Mouse (Mus musculus) left cerebral cortex, postnatal 25 days (tissue): Measurements from ENCODE around the gene Acot9. TPM values are rescaled to one million over a fixed set of nuclear protein-coding genes. Genes with fewer than 3 reads are reported as not detected.

ENCODE experiments used
- total RNA-seq, 2 experiments: library from RNA; stranded (reverse); gene quantifications; 2 replicates each; pipeline ENCODE4 v1.2.3; 2021

Gene Acot9
- total RNA-seq, 2 experiments from 2014 or later = 18.1 to 19.2 TPM

Other genes starting within 250 kb of the Acot9 start
- not detected for gene Magea5, start 199.3 kb upstream of the Acot9 start, total RNA-seq
- not detected for gene Magea1, start 172.7 kb upstream of the Acot9 start, total RNA-seq
- gene Magea2, start 168.8 kb upstream of the Acot9 start, total RNA-seq = not detected
- not detected for gene Cldn34b2, start 134.0 kb upstream of the Acot9 start, total RNA-seq
- 10 to 100 TPM; 67.6 to 78.0 TPM for gene Sat1, start 46.0 kb upstream of the Acot9 start, total RNA-seq
- 10 to 100 TPM; 21.4 to 23.8 TPM for gene Prdx4, start 78.3 kb downstream of the Acot9 start, total RNA-seq